Mouse (Mus musculus): ENCODE data around the gene Timm9.
A peak's percentile ranks its signal among the peaks of the same experiment; 100 is the strongest.

The Timm9 gene

GRCm38 (mm10) chr12:71136130-71136973, at the start of gene Timm9, which contains the start of gene 2700049A03Rik:
Gene Timm9, minus strand, starts transcription at chr12:71136684.
Gene 2700049A03Rik, plus strand, starts transcription at chr12:71136848.
- peak; percentile 69 to 73 for DNase-seq (ENCODE audit: low spot score in 2 of 2)

- no peak for DNase-seq (ENCODE audit: low spot score in 2 of 2)
These were observed 47.9 kb upstream of the Timm9 start for GRCm38 (mm10) chr12:71184396-71184795.

GRCm38 (mm10) chr12:71183736-71184135, 47.3 kb upstream of the Timm9 start:
- no peak for DNase-seq (ENCODE audit: low spot score in 2 of 2)

- DNase-seq (ENCODE audit: low spot score in 2 of 2): no peak
These were observed 33.4 kb upstream of the Timm9 start for GRCm38 (mm10) chr12:71169911-71170310.

- no peak for DNase-seq (ENCODE audit: low spot score in 2 of 2)
These were observed 27.9 kb upstream of the Timm9 start for GRCm38 (mm10) chr12:71164410-71164809.

- no peak for DNase-seq (ENCODE audit: low spot score in 2 of 2)
These were observed 21.5 kb upstream of the Timm9 start for GRCm38 (mm10) chr12:71157974-71158373.

- DNase-seq (ENCODE audit: low spot score in 2 of 2): no peak
These were observed 18.5 kb upstream of the Timm9 start for GRCm38 (mm10) chr12:71154979-71155378.

- DNase-seq (ENCODE audit: low spot score in 2 of 2): no peak
These were observed 13.7 kb upstream of the Timm9 start for GRCm38 (mm10) chr12:71150167-71150566.

- no peak for DNase-seq (ENCODE audit: low spot score in 2 of 2)
These were observed 13.0 kb upstream of the Timm9 start for GRCm38 (mm10) chr12:71149456-71149855.

- DNase-seq (ENCODE audit: low spot score in 2 of 2): no peak
These were observed 12.3 kb upstream of the Timm9 start for GRCm38 (mm10) chr12:71148801-71149200.

GRCm38 (mm10) chr12:71147641-71148040, 11.2 kb upstream of the Timm9 start:
- DNase-seq (ENCODE audit: low spot score in 2 of 2): peak in 1 of 2 experiments; percentile 33

- no peak for DNase-seq (ENCODE audit: low spot score in 2 of 2)
These were observed 4.7 kb upstream of the Timm9 start for GRCm38 (mm10) chr12:71141189-71141588.

- DNase-seq (ENCODE audit: low spot score in 2 of 2): no peak
These were observed 2.9 kb upstream of the Timm9 start for GRCm38 (mm10) chr12:71139258-71139828.

GRCm38 (mm10) chr12:71137686-71138085, 1.2 kb upstream of the Timm9 start:
- no peak for DNase-seq (ENCODE audit: low spot score in 2 of 2)

GRCm38 (mm10) chr12:71136974-71137491, 549 bp upstream of the Timm9 start:
- peak; percentile 48 to 56 for DNase-seq (ENCODE audit: low spot score in 2 of 2)

- no peak for DNase-seq (ENCODE audit: low spot score in 2 of 2)
These were observed 903 bp downstream of the Timm9 start for GRCm38 (mm10) chr12:71135581-71135980.

- no peak for DNase-seq (ENCODE audit: low spot score in 2 of 2)
These were observed 13.2 kb downstream of the Timm9 start for GRCm38 (mm10) chr12:71123286-71123685.

- DNase-seq (ENCODE audit: low spot score in 2 of 2): no peak
These were observed 13.8 kb downstream of the Timm9 start for GRCm38 (mm10) chr12:71122731-71123130.

GRCm38 (mm10) chr12:71116411-71116810, 20.1 kb downstream of the Timm9 start:
- DNase-seq (ENCODE audit: low spot score in 2 of 2): no peak

GRCm38 (mm10) chr12:71113675-71114288, 22.7 kb downstream of the Timm9 start:
- DNase-seq (ENCODE audit: low spot score in 2 of 2): peak in 1 of 2 experiments; percentile 25

- no peak for DNase-seq (ENCODE audit: low spot score in 2 of 2)
These were observed 23.4 kb downstream of the Timm9 start for GRCm38 (mm10) chr12:71113074-71113473.

GRCm38 (mm10) chr12:71111331-71111730, 25.2 kb downstream of the Timm9 start, which contains the start of gene Tomm20l:
Gene Tomm20l, plus strand, starts transcription at chr12:71111428.
- no peak for DNase-seq (ENCODE audit: low spot score in 2 of 2)
